Mouse (Mus musculus) limb, embryonic 12.5 days (tissue): ENCODE data around the gene D630039A03Rik. TPM values are rescaled to one million over a fixed set of nuclear protein-coding genes. Genes with fewer than 3 reads are reported as not detected.
A peak's percentile ranks its signal among the peaks of the same experiment; 100 is the strongest.

Source experiments
- ATAC-seq: fragments of 200-750 bp; cut with Nextera tagmentation; 2 replicates; pipeline ENCODE4 v1.8.0; 2017; ENCODE audit warnings: low read depth, moderate TSS enrichment; ENCODE audit not compliant: insufficient number of reproducible peaks, insufficient read depth, low FRiP score, low TSS enrichment
- H3K27ac ChIP-seq: fragments of 300-500 bp; sonication (generic); 2 replicates; pipeline ENCODE4 v1.5.1; 2016; ENCODE audit warnings: mild to moderate bottlenecking, moderate library complexity
- H3K27me3 ChIP-seq: fragments of 300-500 bp; sonication (generic); 2 replicates; pipeline ENCODE4 v1.6.1; 2016; ENCODE audit warnings: mild to moderate bottlenecking, moderate library complexity
- H3K36me3 ChIP-seq: fragments of 300-500 bp; sonication (generic); 2 replicates; pipeline ENCODE4 v1.6.1; 2016; ENCODE audit warnings: mild to moderate bottlenecking, moderate library complexity
- H3K4me1 ChIP-seq: fragments of 300-500 bp; sonication (generic); replicated peaks from 2 replicates; pipeline ENCODE4 v1.6.1; 2016
- H3K4me2 ChIP-seq: fragments of 300-500 bp; sonication (generic); 2 replicates; pipeline ENCODE4 v1.6.1; 2016; ENCODE audit warnings: mild to moderate bottlenecking, moderate library complexity
- H3K4me3 ChIP-seq: fragments of 300-500 bp; sonication (generic); replicated peaks from 2 replicates; pipeline ENCODE4 v1.5.1; 2016; ENCODE audit warnings: mild to moderate bottlenecking
- H3K9ac ChIP-seq: fragments of 300-500 bp; sonication (generic); replicated peaks from 2 replicates; pipeline ENCODE4 v1.6.1; 2016; ENCODE audit warnings: mild to moderate bottlenecking, moderate library complexity
- H3K9me3 ChIP-seq: fragments of 300-500 bp; sonication (generic); 2 replicates; pipeline ENCODE4 v1.6.1; 2016; ENCODE audit warnings: mild to moderate bottlenecking, moderate library complexity
- WGBS: fragments of 180-500 bp; shearing (Covaris S2); methylation state at CpG from one replicate; pipeline ENCODE4 v1.1.7; 2016; 5-methylcytosine and 5-hydroxymethylcytosine counted together
- polyA plus RNA-seq: library from polyadenylated mRNA; unstranded; fragments of >200 nt; fragmentation: Nextera tagmentation; extraction: Ambion mirVana; gene quantifications from 2 replicates; pipeline ENCODE4 v1.2.1, GENCODE M21; 2016

D630039A03Rik gene
- polyA plus RNA-seq, 1 experiment from 2014 or later, result 0.33 TPM

DNA sequence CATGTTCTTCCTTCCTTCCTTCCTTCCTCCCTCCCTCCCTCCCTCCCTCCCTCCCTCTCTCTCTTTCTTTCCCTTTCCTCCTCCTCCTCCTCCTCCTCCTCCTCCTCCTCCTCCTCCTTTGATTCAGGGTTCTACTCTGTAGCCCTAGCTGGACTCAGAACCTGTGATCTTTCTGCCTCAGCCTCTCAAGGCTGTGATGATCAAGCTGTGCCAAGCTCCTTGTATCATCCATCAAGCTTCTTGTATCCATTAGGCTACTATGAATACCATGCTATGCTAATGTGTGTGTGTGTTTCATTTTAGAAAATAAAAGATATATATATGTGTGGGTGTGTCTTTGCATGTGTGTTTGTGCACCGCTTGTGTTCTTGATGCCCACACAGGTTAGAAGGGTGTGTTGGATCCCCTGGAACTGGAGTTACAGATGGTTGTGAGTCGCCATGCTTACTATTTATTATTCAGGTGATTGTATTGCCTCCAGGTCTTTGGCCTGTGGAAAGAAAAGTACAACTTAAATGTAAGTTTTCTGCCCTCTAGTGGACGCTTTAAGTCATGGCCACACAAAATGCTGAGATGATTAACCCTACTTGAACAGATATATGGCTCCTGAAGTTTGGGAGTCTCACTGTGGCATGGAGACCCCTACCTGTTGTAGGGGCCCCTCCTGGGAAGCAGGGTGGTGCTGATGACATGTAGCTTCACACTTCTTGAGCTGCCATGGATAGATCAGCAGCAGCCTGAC, 11.5 kb upstream of the D630039A03Rik start:
- no peak for ATAC-seq
- H3K4me2 ChIP-seq, result no peak overlapping the region
- no peak overlapping the region for H3K9ac ChIP-seq
- no peaks in the 10 kb centered on the region for H3K4me1 ChIP-seq
- no peaks in the 10 kb centered on the region for H3K36me3 ChIP-seq
- no peak overlapping the region for H3K4me3 ChIP-seq
- H3K27ac ChIP-seq, result no peak overlapping the region
- H3K9me3 ChIP-seq, result peaks cover 7% of the 10 kb centered on the region; the same call in 1 of the 2 replicates
- no peaks in the 10 kb centered on the region for H3K27me3 ChIP-seq
- 20% methylated on average over 3 of the region's 3 CpGs for WGBS

DNA sequence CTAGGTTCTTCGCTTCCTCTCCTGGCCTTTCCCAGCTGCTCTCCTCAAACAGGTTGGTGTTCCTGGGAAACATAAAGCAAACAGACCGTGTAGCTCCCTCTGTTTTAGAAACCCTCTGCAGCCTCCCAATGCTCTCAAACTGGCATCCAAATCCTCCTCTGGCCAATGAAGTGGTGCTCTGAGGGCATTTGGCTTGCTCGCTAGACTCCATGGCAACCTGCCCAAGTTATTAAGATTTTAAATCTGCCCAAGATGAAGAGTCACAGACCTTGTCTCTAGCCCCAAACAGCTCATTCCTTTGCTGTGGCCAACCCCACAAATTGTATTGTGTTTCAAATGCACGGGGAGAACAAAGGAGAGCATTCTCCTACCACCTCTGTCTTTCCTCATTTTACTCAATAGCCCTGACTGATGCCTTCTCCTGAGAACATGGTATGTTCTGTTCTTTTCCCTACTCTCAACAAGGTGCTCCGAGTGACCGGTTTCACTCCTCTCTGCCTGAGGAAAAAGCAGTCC, 8.5 kb upstream of the D630039A03Rik start:
- no peak for ATAC-seq
- H3K4me1 ChIP-seq, result peaks cover 10% of the 10 kb centered on the region
- WGBS, result 77% methylated on average over 6 of the region's 6 CpGs

GRCm38 (mm10) chr4:57922171-57922570, 6.1 kb upstream of the D630039A03Rik start:
- Histone ChIP-seq H3K4me1 (peaks cover 14% of the 10 kb centered on the region), H3K36me3 (no peaks in the 10 kb centered on the region), H3K27ac (no peak overlapping the region), H3K4me2 (no peak overlapping the region), H3K9me3 (no peaks in the 10 kb centered on the region), H3K27me3 (no peaks in the 10 kb centered on the region; the same call in 1 of the 2 replicates), H3K9ac (no peak overlapping the region), H3K4me3 (no peak overlapping the region)
- WGBS, result 53% methylated on average over 5 of the region's 5 CpGs
- no peak for ATAC-seq

More for the DNA sequence above, 8.5 kb upstream of the D630039A03Rik start:
- Histone ChIP-seq H3K9ac (no peak overlapping the region), H3K27me3 (no peaks in the 10 kb centered on the region), H3K4me3 (no peak overlapping the region), H3K4me2 (no peak overlapping the region), H3K9me3 (no peaks in the 10 kb centered on the region), H3K36me3 (no peaks in the 10 kb centered on the region), H3K27ac (no peak overlapping the region)

GRCm38 (mm10) chr4:57920522-57920921, 4.4 kb upstream of the D630039A03Rik start:
- no peak overlapping the region for H3K4me2 ChIP-seq
- H3K4me3 ChIP-seq, result no peak overlapping the region
- 95% methylated on average over 1 of the region's 1 CpGs for WGBS
- H3K9ac ChIP-seq, result no peak overlapping the region
- H3K27me3 ChIP-seq, result peaks cover 2% of the 10 kb centered on the region; the same call in 1 of the 2 replicates
- ATAC-seq, result no peak
- H3K4me1 ChIP-seq, result peaks cover 28% of the 10 kb centered on the region
- H3K36me3 ChIP-seq, result no peaks in the 10 kb centered on the region
- no peak overlapping the region for H3K27ac ChIP-seq
- H3K9me3 ChIP-seq, result no peaks in the 10 kb centered on the region

DNA sequence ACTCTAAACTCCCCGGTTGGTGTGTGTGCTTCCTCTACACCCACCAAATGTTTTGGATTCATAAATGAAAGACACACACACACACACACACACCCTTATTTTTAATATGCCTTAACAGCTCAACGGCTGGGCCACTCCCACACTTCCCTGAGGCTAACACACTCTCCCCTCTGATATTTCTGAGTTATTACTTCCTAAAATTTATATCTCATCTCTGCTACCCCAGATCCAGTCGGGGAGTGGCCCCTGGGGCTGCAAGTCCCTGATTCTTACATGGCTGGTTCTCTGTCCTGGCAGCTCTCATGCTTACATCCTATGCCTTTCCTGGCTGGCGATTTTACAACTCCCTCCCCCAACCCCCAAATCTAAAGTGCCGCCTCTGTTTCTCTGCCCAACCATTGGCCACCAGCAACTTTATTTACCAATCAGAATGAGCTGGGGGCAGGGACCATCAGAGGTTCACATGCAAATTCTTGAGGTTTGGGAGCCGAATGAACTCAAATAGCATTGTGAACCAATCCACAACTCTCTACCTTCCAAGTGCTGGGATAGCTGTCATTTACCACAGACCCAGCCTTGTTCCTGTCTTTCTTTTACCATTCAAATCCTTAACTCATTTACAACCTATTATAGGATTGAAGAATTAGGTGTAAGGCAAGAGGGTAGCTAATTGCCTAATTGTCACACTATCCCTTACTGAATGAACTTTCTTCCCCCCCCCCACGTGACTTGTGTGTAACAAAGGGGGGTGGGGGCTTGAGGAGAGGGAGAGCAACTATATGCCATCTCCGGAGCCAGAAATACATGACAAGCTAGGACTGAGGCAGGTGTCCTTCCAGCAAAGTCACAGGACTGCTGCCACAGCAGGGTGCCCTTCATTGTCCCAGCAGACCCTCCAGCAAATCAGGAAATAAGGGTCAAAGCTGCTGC, 3.7 kb upstream of the D630039A03Rik start:
- peaks cover 9% of the 10 kb centered on the region; the same call in 1 of the 2 replicates for H3K27me3 ChIP-seq
- peaks cover 32% of the 10 kb centered on the region for H3K4me1 ChIP-seq
- peak overlapping the region; percentile 31; the same call in 1 of the 2 replicates for H3K4me2 ChIP-seq
- H3K9me3 ChIP-seq, result no peaks in the 10 kb centered on the region
- 17% methylated on average over 8 of the region's 8 CpGs for WGBS
- no peak overlapping the region for H3K27ac ChIP-seq
- no peak overlapping the region for H3K4me3 ChIP-seq
- no peak overlapping the region for H3K9ac ChIP-seq
- H3K36me3 ChIP-seq, result no peaks in the 10 kb centered on the region
- ATAC-seq, result no peak

DNA sequence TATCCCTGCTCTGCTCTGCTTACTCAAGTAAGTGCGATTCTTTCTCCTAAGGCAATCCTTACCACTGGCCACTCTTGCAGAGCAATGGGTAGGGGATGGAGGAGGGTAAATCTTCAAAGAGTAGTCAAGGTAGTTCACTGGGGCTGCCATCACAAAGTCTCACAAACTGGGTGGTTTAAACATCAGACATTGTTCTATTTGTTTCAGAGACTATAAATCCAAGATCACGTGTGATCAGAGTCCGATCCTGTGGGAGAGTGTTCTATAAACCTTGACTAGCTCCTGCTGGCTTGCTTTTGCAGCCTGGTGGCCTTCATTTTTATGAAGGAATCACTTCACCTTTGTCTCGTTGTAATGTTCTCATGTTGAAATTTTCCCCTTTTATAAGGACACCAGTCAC, 614 bp upstream of the D630039A03Rik start:
- peak overlapping the region; percentile 50 for H3K4me2 ChIP-seq
- peaks cover 9% of the 10 kb centered on the region; the same call in 1 of the 2 replicates for H3K27me3 ChIP-seq
- 51% methylated on average over 4 of the region's 4 CpGs for WGBS

GRCm38 (mm10) chr4:57915216-57915965, 706 bp downstream of the D630039A03Rik start:
- Histone ChIP-seq H3K4me2 (peak overlapping the region; percentile 50), H3K27me3 (peaks cover 9% of the 10 kb centered on the region; the same call in 1 of the 2 replicates), H3K27ac (no peak overlapping the region), H3K4me1 (peaks cover 30% of the 10 kb centered on the region), H3K9me3 (no peaks in the 10 kb centered on the region), H3K36me3 (no peaks in the 10 kb centered on the region), H3K4me3 (peak overlapping the region; percentile 2; the same call in 1 of the 2 replicates), H3K9ac (no peak overlapping the region)
- WGBS, result 38% methylated on average over 17 of the region's 17 CpGs
- ATAC-seq, result no peak

More for the DNA sequence above, 614 bp upstream of the D630039A03Rik start:
- Histone ChIP-seq H3K36me3 (no peaks in the 10 kb centered on the region), H3K9me3 (no peaks in the 10 kb centered on the region), H3K4me3 (no peak overlapping the region), H3K9ac (no peak overlapping the region), H3K27ac (no peak overlapping the region), H3K4me1 (peaks cover 32% of the 10 kb centered on the region)
- ATAC-seq, result no peak

DNA sequence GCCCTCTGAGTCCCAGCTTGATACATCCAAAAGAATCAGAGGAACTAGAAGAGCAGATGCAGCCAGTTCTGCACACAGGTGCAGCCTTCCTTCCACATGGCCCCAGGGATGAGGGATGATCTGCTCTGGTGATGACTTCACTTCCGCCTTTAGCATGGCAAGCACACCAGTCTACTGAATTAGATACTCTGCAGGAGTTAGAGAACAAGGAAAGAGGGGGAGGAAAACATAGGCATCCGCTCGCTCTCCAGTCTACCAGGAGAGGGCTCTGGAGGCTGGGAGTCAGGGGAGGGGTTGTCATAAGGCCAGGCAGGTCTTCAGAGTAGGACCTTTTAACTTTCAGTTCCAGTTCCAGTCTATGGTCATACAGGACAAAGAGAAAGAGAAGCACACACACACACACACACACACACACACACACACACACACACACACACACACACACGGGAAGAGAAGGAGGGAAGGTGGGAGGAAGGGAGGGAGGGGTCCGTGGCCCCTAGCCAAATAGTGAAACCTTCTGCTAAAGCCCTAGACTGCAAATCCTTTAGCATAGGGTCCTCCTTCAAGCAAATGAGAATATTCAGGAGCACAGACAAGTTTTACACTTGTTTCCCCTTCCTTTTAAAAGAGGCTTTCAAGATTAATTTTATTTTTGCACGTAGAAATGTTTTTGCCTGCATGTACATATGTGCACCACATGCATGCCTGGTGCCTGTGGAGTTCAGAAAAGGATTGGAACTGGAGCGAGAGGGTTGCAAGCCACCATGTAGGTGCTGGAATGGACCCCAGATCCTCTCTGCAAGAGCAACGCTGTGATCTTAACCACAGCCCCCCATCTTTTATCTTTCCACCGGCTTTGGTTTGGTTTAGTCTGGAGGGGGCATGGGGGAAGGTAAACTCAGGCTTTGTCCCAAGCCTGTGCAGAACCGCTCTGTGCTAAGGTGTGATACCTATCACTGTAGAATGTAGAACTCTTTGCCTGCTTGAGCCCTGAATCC, 1.6 kb downstream of the D630039A03Rik start:
- Histone ChIP-seq H3K9me3 (no peaks in the 10 kb centered on the region), H3K4me1 (peaks cover 21% of the 10 kb centered on the region), H3K4me3 (no peak overlapping the region), H3K9ac (no peak overlapping the region), H3K27me3 (peaks cover 9% of the 10 kb centered on the region; the same call in 1 of the 2 replicates), H3K36me3 (no peaks in the 10 kb centered on the region), H3K27ac (no peak overlapping the region), H3K4me2 (no peak overlapping the region)
- no peak for ATAC-seq
- 73% methylated on average over 9 of the region's 10 CpGs for WGBS

- H3K27me3 ChIP-seq, result peaks cover 9% of the 10 kb centered on the region
- H3K36me3 ChIP-seq, result no peaks in the 10 kb centered on the region
- no peaks in the 10 kb centered on the region for H3K9me3 ChIP-seq
- ATAC-seq, result no peak
- peaks cover 17% of the 10 kb centered on the region for H3K4me1 ChIP-seq
- no peak overlapping the region for H3K4me2 ChIP-seq
- H3K9ac ChIP-seq, result no peak overlapping the region
- H3K27ac ChIP-seq, result no peak overlapping the region
- H3K4me3 ChIP-seq, result no peak overlapping the region
These were observed 3.1 kb downstream of the D630039A03Rik start for GRCm38 (mm10) chr4:57913021-57913420.

DNA sequence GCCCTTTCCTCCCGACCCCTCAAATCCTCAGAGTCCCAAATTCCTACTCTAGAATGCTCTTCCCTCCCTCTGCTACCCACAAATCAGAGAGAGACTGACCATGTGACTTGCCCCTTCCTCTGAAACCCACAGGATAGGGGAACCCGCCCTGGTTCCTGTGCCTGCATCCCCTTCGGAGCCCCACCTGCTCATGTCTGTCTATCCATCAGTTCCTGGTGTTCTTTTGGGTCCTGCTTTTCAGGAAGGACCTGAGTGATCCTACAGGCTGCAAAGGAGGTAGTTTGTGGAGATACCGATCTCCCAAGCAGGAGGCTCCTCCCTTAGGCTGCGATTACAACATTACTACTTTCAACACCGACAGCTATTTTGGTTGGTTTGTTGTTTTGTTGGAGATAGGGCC, 7.2 kb downstream of the D630039A03Rik start:
- Histone ChIP-seq H3K9ac (no peak overlapping the region), H3K4me3 (no peak overlapping the region), H3K27me3 (no peaks in the 10 kb centered on the region; the same call in 1 of the 2 replicates), H3K4me1 (peaks cover 8% of the 10 kb centered on the region), H3K9me3 (no peaks in the 10 kb centered on the region), H3K36me3 (no peaks in the 10 kb centered on the region), H3K27ac (no peak overlapping the region), H3K4me2 (no peak overlapping the region)
- no peak for ATAC-seq
- WGBS, result 66% methylated on average over 6 of the region's 6 CpGs
